Mouse (Mus musculus): ENCODE measurements around the gene Tmem108. TPM values are rescaled to one million over a fixed set of nuclear protein-coding genes. Genes with fewer than 3 reads are reported as not detected.

Gene Tmem108
- total and polyA plus RNA-seq, 2 experiments from 2014 or later = 33.2 to 42.7 TPM

- WGBS = 71% methylated on average over 8 of the region's 8 CpGs
- no peak for TF ChIP-seq CTCF (IDR thresholded peaks at IDR 0.05; ENCODE audit: low read depth)
- no peak for ATAC-seq
- Histone ChIP-seq H3K4me1 (ENCODE audit: insufficient read depth) (peaks cover 23% of the 10 kb centered on the region), H3K36me3 (ENCODE audit: insufficient read depth) (peaks cover 15% of the 10 kb centered on the region), H3K4me2 (ENCODE audit: low read depth) (no peak overlapping the region), H3K27ac (ENCODE audit: low read depth, low read length) (no peak overlapping the region), H3K9ac (no peak overlapping the region), H3K27me3 (ENCODE audit: insufficient read depth, low read length) (no peaks in the 10 kb centered on the region), H3K4me3 (ENCODE audit: low read depth, low read length) (no peak overlapping the region), H3K9me3 (ENCODE audit: low read length) (no peaks in the 10 kb centered on the region)
- DNase-seq = no peak
Observed at GRCm38 (mm10) chr9:103498699-103499098, 262.9 kb downstream of the Tmem108 start.

GRCm38 (mm10) chr9:103495391-103495790 is 266.2 kb downstream of the Tmem108 start:
- no peak overlapping the region for H3K9ac ChIP-seq
- no peak overlapping the region for H3K27ac ChIP-seq (ENCODE audit: low read depth, low read length)
- H3K4me1 ChIP-seq (ENCODE audit: insufficient read depth) = peaks cover 3% of the 10 kb centered on the region; the same call in 1 of the 2 replicates
- no peak overlapping the region for H3K4me2 ChIP-seq (ENCODE audit: low read depth)
- WGBS = 85% methylated on average over 11 of the region's 11 CpGs
- no peak overlapping the region for H3K4me3 ChIP-seq (ENCODE audit: low read depth, low read length)
- TF ChIP-seq CTCF (IDR thresholded peaks at IDR 0.05; ENCODE audit: low read depth) = no peak
- no peak for DNase-seq
- no peaks in the 10 kb centered on the region for H3K27me3 ChIP-seq (ENCODE audit: insufficient read depth, low read length)
- no peak for ATAC-seq
- no peaks in the 10 kb centered on the region for H3K9me3 ChIP-seq (ENCODE audit: low read length)
- peaks cover 15% of the 10 kb centered on the region for H3K36me3 ChIP-seq (ENCODE audit: insufficient read depth)

- WGBS = 14% methylated on average over 7 of the region's 7 CpGs
- H3K27me3 ChIP-seq (ENCODE audit: insufficient read depth, low read length) = no peaks in the 10 kb centered on the region
- peaks cover 13% of the 10 kb centered on the region for H3K36me3 ChIP-seq (ENCODE audit: insufficient read depth)
- DNase-seq (peak; percentile 92), ATAC-seq (peak; percentile 90)
- no peaks in the 10 kb centered on the region for H3K9me3 ChIP-seq (ENCODE audit: low read length)
- peak; percentile 98 for TF ChIP-seq CTCF (IDR thresholded peaks at IDR 0.05; ENCODE audit: low read depth)
- no peak overlapping the region for H3K4me2 ChIP-seq (ENCODE audit: low read depth)
- H3K4me1 ChIP-seq (ENCODE audit: insufficient read depth) = peaks cover 3% of the 10 kb centered on the region; the same call in 1 of the 2 replicates
- H3K4me3 ChIP-seq (ENCODE audit: low read depth, low read length) = no peak overlapping the region
- H3K27ac ChIP-seq (ENCODE audit: low read depth, low read length) = no peak overlapping the region
- H3K9ac ChIP-seq = no peak overlapping the region
Observed at GRCm38 (mm10) chr9:103494346-103495020, 267.2 kb downstream of the Tmem108 start.

GRCm38 (mm10) chr9:103491985-103492384 is 269.7 kb downstream of the Tmem108 start:
- WGBS = 81% methylated on average over 8 of the region's 8 CpGs
- TF ChIP-seq CTCF (IDR thresholded peaks at IDR 0.05; ENCODE audit: low read depth) = no peak
- Histone ChIP-seq H3K27me3 (ENCODE audit: insufficient read depth, low read length) (no peaks in the 10 kb centered on the region), H3K4me2 (ENCODE audit: low read depth) (no peak overlapping the region), H3K4me3 (ENCODE audit: low read depth, low read length) (no peak overlapping the region), H3K9ac (no peak overlapping the region), H3K9me3 (ENCODE audit: low read length) (no peaks in the 10 kb centered on the region), H3K27ac (ENCODE audit: low read depth, low read length) (no peak overlapping the region), H3K36me3 (ENCODE audit: insufficient read depth) (peaks cover 17% of the 10 kb centered on the region), H3K4me1 (ENCODE audit: insufficient read depth) (peaks cover 3% of the 10 kb centered on the region; the same call in 1 of the 2 replicates)
- ATAC-seq = no peak
- no peak for DNase-seq

- Histone ChIP-seq H3K9ac (no peak overlapping the region), H3K4me1 (ENCODE audit: insufficient read depth) (peaks cover 3% of the 10 kb centered on the region; the same call in 1 of the 2 replicates), H3K9me3 (ENCODE audit: low read length) (no peaks in the 10 kb centered on the region), H3K27me3 (ENCODE audit: insufficient read depth, low read length) (no peaks in the 10 kb centered on the region), H3K4me3 (ENCODE audit: low read depth, low read length) (no peak overlapping the region), H3K36me3 (ENCODE audit: insufficient read depth) (peaks cover 14% of the 10 kb centered on the region; the same call in 1 of the 2 replicates), H3K27ac (ENCODE audit: low read depth, low read length) (no peak overlapping the region), H3K4me2 (ENCODE audit: low read depth) (no peak overlapping the region)
- 31% methylated on average over 2 of the region's 2 CpGs for WGBS
- peak; percentile 95 for TF ChIP-seq CTCF (IDR thresholded peaks at IDR 0.05; ENCODE audit: low read depth)
- DNase-seq = peak; percentile 80
- peak; percentile 64; the same call in 1 of the 2 replicates for ATAC-seq
Observed at GRCm38 (mm10) chr9:103490439-103490838, 271.2 kb downstream of the Tmem108 start.

- ATAC-seq (no peak), DNase-seq (no peak)
- peaks cover 3% of the 10 kb centered on the region; the same call in 1 of the 2 replicates for H3K4me1 ChIP-seq (ENCODE audit: insufficient read depth)
- H3K27ac ChIP-seq (ENCODE audit: low read depth, low read length) = no peak overlapping the region
- H3K36me3 ChIP-seq (ENCODE audit: insufficient read depth) = peaks cover 14% of the 10 kb centered on the region; the same call in 1 of the 2 replicates
- TF ChIP-seq CTCF (IDR thresholded peaks at IDR 0.05; ENCODE audit: low read depth) = no peak
- H3K27me3 ChIP-seq (ENCODE audit: insufficient read depth, low read length) = no peaks in the 10 kb centered on the region
- no peaks in the 10 kb centered on the region for H3K9me3 ChIP-seq (ENCODE audit: low read length)
- no peak overlapping the region for H3K9ac ChIP-seq
- no peak overlapping the region for H3K4me3 ChIP-seq (ENCODE audit: low read depth, low read length)
- no peak overlapping the region for H3K4me2 ChIP-seq (ENCODE audit: low read depth)
- WGBS = 90% methylated on average over 4 of the region's 4 CpGs
Observed at GRCm38 (mm10) chr9:103489883-103490282, 271.8 kb downstream of the Tmem108 start.

- Histone ChIP-seq H3K27me3 (ENCODE audit: insufficient read depth, low read length) (no peaks in the 10 kb centered on the region), H3K9me3 (ENCODE audit: low read length) (no peaks in the 10 kb centered on the region), H3K9ac (no peak overlapping the region), H3K4me1 (ENCODE audit: insufficient read depth) (no peaks in the 10 kb centered on the region), H3K4me2 (ENCODE audit: low read depth) (no peak overlapping the region), H3K36me3 (ENCODE audit: insufficient read depth) (peaks cover 15% of the 10 kb centered on the region; the same call in 1 of the 2 replicates), H3K4me3 (ENCODE audit: low read depth, low read length) (no peak overlapping the region), H3K27ac (ENCODE audit: low read depth, low read length) (no peak overlapping the region)
- TF ChIP-seq CTCF (IDR thresholded peaks at IDR 0.05; ENCODE audit: low read depth) = no peak
- 67% methylated on average over 7 of the region's 7 CpGs for WGBS
- ATAC-seq (no peak), DNase-seq (no peak)
Observed at GRCm38 (mm10) chr9:103489096-103489495, 272.5 kb downstream of the Tmem108 start.

Data from forebrain, postnatal 0 days (tissue).